Mouse (Mus musculus) lung, embryonic 16.5 days (tissue): ENCODE measurements around the gene Macrod1. TPM values are rescaled to one million over a fixed set of nuclear protein-coding genes. Genes with fewer than 3 reads are reported as not detected.

Experiments used
- ATAC-seq: fragments of 200-750 bp; cut with Nextera tagmentation; 2 replicates; pipeline ENCODE4 v1.8.0; 2017; ENCODE audit warnings: low read depth, mild to moderate bottlenecking, moderate library complexity
- H3K27ac ChIP-seq: fragments of 300-500 bp; sonication (generic); 2 replicates; pipeline ENCODE4 v1.5.1; 2014; ENCODE audit warnings: mild to moderate bottlenecking, control low read depth, low read length
- H3K27me3 ChIP-seq: fragments of 300-500 bp; sonication (generic); 2 replicates; pipeline ENCODE4 v1.6.1; 2014; ENCODE audit warnings: low read depth, low read length, mixed read lengths; ENCODE audit not compliant: control insufficient read depth, insufficient read depth
- H3K36me3 ChIP-seq: fragments of 300-500 bp; sonication (generic); 2 replicates; pipeline ENCODE4 v1.6.1; 2014; ENCODE audit warnings: low read length; ENCODE audit not compliant: control insufficient read depth, insufficient read depth
- H3K4me1 ChIP-seq: fragments of 300-500 bp; sonication (generic); replicated peaks from 2 replicates; pipeline ENCODE4 v1.6.1; 2014; ENCODE audit warnings: low read length, mixed read lengths; ENCODE audit not compliant: control insufficient read depth, insufficient read depth
- H3K4me2 ChIP-seq: fragments of 300-500 bp; sonication (generic); 2 replicates; pipeline ENCODE4 v1.6.1; 2014; ENCODE audit warnings: low read depth, low read length, control low read depth
- H3K4me3 ChIP-seq: fragments of 300-500 bp; sonication (generic); 2 replicates; pipeline ENCODE4 v1.5.1; 2014; ENCODE audit warnings: mild to moderate bottlenecking, low read length, control low read depth
- H3K9ac ChIP-seq: fragments of 300-500 bp; sonication (generic); 2 replicates; pipeline ENCODE4 v1.6.1; 2014; ENCODE audit warnings: low read length, control low read depth
- H3K9me3 ChIP-seq: fragments of 300-500 bp; sonication (generic); 2 replicates; pipeline ENCODE4 v1.6.1; 2016; ENCODE audit warnings: low read length; ENCODE audit not compliant: control insufficient read depth
- WGBS: fragments of 180-500 bp; shearing (Covaris S2); extraction: QIAGEN DNeasy Blood & Tissue Kit; methylation state at CpG from one replicate; pipeline ENCODE4 v1.1.7; 2014; 5-methylcytosine and 5-hydroxymethylcytosine counted together
- polyA plus RNA-seq: library from polyadenylated mRNA; unstranded; fragments of >200 nt; fragmentation: Nextera tagmentation; extraction: Ambion mirVana; gene quantifications from 2 replicates; pipeline ENCODE4 v1.2.1, GENCODE M21; 2015

Macrod1 gene
- polyA plus RNA-seq, 1 experiment from 2014 or later: 15.3 TPM

DNA sequence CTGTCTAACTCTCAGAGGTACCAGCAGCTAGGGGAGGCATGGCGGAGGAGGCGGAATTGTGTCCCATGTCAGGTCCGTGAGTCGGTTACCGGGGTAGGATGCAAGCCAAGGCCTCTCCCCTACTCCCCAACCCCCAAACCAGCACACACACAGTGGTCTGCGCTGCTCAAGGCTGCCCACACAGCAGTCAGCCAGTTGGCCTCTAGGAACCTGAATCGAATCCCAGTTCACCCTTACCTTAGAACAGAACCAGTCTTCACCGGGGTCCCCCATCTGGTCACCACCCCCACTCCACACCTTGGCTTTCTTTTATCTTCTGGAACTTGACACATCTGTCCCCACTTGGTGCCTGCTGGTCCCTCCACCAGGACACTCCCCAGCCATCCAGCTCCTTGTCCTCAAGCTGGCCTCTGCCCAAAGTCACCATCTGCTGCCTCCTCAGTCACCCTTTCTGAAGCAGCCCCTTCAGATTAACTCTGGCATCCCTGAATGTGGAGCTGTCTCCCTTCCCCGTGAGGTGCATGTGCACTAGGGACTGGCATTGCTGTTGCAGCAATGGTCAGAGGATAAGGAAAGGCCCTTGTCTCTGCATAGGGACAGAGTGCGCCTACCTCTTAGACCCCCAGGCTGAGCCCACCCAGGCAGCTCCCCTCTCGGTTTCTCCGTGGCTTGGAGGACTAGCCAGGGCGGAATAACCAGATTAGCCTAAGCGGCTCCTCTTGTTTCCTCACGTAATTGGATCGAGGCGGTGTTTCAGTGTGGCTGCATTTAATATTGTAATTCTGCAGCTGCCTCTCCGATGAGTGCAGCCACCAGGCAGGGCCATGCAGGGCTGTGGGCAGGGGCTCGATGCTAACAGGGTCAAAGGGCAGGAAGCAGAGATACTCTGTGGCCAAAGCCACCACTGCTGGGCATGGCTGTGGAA lies 72.2 kb downstream of the Macrod1 start:
- 67% methylated on average over 19 of the region's 19 CpGs for WGBS
- H3K4me3 ChIP-seq: no peak overlapping the region
- H3K36me3 ChIP-seq: no peaks in the 10 kb centered on the region
- peaks cover 4% of the 10 kb centered on the region; the same call in 1 of the 2 replicates for H3K27me3 ChIP-seq
- H3K4me2 ChIP-seq: no peak overlapping the region
- no peaks in the 10 kb centered on the region for H3K4me1 ChIP-seq
- H3K9me3 ChIP-seq: no peaks in the 10 kb centered on the region
- no peak overlapping the region for H3K27ac ChIP-seq
- ATAC-seq: no peak
- no peak overlapping the region for H3K9ac ChIP-seq

DNA sequence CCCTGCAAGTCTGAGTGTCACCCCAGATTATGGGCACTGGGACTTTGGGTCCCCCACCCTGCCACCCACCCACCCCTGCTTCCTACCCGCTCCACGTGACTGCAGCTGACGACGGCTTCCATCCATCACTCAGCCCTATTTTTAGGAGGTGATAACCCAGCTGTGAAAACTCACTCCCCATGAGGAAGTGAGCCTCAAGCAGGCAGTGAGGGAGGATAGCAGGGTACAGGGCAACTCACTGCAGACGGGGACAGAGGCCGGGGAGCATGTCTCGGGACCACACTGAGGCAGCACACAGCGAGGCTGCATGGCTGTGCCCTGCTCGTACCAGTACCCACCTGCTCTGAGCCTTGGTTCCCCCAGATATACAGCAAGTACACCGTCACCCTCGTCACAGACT lies 73.7 kb downstream of the Macrod1 start:
- 54% methylated on average over 11 of the region's 11 CpGs for WGBS
- Histone ChIP-seq H3K9ac (no peak overlapping the region), H3K9me3 (no peaks in the 10 kb centered on the region), H3K36me3 (no peaks in the 10 kb centered on the region), H3K27ac (no peak overlapping the region), H3K4me3 (no peak overlapping the region), H3K4me1 (peaks cover 12% of the 10 kb centered on the region), H3K27me3 (peaks cover 2% of the 10 kb centered on the region; the same call in 1 of the 2 replicates), H3K4me2 (no peak overlapping the region)
- ATAC-seq: no peak

DNA sequence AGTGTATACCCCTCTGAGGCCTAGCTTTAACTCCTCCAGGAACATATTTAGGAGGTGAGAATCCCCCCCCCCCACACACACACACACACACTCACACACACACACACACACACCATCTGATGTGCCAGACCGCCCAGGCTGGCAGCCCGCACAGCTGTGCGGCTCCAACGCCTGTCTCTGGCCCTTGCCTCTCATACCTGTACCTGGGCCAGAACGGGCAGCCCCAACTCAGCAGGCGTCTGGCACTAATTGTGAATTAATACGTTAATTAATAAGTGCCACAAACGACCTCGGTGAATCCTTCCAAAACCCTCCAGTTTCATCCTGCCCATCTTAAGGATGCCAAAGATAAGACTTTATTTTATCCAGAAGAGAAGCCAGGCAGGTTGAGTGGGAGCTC lies 76.8 kb downstream of the Macrod1 start:
- Histone ChIP-seq H3K36me3 (no peaks in the 10 kb centered on the region), H3K4me2 (no peak overlapping the region), H3K27me3 (peaks cover 3% of the 10 kb centered on the region; the same call in 1 of the 2 replicates), H3K27ac (no peak overlapping the region), H3K4me3 (no peak overlapping the region), H3K9ac (no peak overlapping the region), H3K4me1 (peaks cover 24% of the 10 kb centered on the region), H3K9me3 (no peaks in the 10 kb centered on the region)
- 87% methylated on average over 9 of the region's 9 CpGs for WGBS
- no peak for ATAC-seq

DNA sequence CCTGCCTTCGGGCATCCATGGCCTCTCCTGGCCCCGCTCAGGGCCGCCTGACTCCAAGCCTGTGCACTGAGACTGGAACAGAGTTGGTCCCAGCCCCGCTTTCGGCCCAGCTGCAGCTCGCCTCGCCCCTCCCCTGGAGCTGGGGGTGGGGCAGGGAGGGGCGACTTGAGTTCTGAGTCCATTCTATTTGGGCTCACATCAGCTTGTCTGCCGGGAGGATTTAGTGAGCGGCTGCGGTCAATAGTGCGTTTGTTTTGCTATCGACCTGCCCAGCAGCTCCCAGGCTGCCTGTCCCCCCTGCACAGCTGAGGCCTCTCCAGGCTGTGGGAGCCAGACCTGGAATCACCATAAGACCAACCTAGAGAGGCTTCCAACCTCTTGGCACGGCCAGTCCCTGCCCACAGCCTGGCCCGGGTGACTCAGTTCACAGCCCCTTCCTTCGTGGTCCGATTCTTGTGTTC lies 78.1 kb downstream of the Macrod1 start:
- Histone ChIP-seq H3K4me2 (no peak overlapping the region), H3K4me1 (peaks cover 24% of the 10 kb centered on the region), H3K36me3 (no peaks in the 10 kb centered on the region), H3K9me3 (no peaks in the 10 kb centered on the region), H3K4me3 (no peak overlapping the region), H3K27ac (no peak overlapping the region), H3K9ac (no peak overlapping the region), H3K27me3 (peaks cover 3% of the 10 kb centered on the region; the same call in 1 of the 2 replicates)
- no peak for ATAC-seq
- 22% methylated on average over 17 of the region's 17 CpGs for WGBS

DNA sequence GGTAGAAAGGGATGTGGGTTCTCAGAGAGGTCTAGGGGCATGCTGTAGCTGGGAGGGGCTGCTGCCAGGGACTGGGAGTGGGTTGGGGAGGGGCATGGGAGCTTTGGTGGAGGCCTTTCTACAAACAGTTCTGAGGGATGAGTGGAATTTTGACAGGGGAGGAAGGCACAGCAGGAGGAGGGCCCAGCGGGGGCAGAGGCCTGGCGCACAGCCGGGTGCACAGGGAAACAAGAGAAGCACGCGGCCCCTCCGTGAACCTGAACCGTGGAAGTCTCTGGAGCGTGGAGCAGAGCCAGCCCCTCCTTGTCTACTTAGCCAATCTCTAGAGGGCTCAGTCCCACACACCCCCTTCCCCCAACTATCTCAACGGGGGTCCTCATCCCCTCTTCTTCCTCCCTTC lies 78.9 kb downstream of the Macrod1 start:
- 11% methylated on average over 9 of the region's 9 CpGs for WGBS
- peaks cover 27% of the 10 kb centered on the region for H3K4me1 ChIP-seq
- H3K27me3 ChIP-seq: peaks cover 3% of the 10 kb centered on the region; the same call in 1 of the 2 replicates
- H3K9ac ChIP-seq: no peak overlapping the region
- H3K36me3 ChIP-seq: no peaks in the 10 kb centered on the region
- H3K27ac ChIP-seq: no peak overlapping the region
- no peak overlapping the region for H3K4me2 ChIP-seq
- no peaks in the 10 kb centered on the region for H3K9me3 ChIP-seq
- ATAC-seq: peak; percentile 55
- H3K4me3 ChIP-seq: no peak overlapping the region

DNA sequence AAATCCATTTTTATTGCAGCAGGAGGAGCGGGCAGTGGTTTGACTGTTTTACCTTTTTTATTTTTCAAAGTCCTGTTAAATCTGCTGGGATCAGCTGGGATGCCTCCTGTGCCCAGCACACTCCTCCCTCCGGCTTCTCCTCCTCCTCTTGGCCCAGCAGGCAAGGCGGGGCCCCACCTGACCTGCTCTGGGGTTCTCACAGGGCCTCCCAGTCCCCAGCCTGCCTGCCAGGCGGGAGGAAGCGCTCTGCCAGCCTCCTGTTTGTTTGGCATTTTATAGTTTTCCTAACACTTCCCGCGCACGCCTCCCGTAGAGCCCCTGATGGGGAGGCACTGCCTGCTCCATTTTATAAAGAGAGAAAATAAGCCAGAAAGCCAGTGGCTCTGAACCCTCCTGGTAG lies 79.4 kb downstream of the Macrod1 start:
- no peak overlapping the region for H3K4me2 ChIP-seq
- no peaks in the 10 kb centered on the region for H3K36me3 ChIP-seq
- H3K4me1 ChIP-seq: peaks cover 27% of the 10 kb centered on the region
- no peak overlapping the region for H3K9ac ChIP-seq
- H3K27ac ChIP-seq: no peak overlapping the region
- no peaks in the 10 kb centered on the region for H3K9me3 ChIP-seq
- peak; percentile 69; the same call in 1 of the 2 replicates for ATAC-seq
- peaks cover 3% of the 10 kb centered on the region; the same call in 1 of the 2 replicates for H3K27me3 ChIP-seq
- no peak overlapping the region for H3K4me3 ChIP-seq
- WGBS: 20% methylated on average over 8 of the region's 9 CpGs

DNA sequence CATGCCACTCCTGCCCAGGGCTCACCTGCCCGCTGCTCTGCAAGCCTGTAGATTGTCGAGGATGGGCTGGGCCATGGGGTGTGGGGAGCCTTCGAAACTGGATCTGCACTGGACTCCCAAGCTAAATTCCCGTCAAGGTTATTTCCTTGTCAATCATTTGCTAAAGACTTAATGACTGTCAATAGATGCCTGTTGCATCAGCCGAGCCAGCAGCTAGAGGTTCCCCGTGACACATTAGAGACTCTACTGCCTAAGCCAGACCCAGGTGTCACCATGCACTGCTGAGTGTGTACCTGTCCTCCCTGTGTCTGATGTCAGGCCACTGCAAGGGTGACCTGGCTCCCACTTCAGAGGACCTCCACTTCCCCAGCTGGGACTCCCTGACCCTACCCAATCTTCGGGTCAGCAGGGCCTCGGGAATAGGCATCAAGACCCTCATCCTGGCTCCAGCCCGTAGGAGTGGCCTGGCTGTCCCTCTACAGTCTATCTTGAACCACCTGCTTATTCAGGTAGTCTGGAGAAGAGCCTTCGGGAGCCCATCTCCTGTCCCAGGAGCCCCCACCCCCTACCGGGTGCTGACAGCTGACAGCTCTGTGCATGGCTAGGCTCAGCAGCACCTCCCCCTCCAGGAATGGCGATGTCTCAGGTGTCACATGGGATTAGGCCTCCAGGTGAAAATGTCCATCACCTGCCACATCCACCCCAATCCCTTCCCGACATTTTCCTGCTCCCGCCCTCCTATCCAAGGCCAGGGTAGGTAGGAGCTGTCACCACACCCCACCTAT lies 80.3 kb downstream of the Macrod1 start:
- Histone ChIP-seq H3K4me2 (no peak overlapping the region), H3K9me3 (no peaks in the 10 kb centered on the region), H3K27me3 (peaks cover 3% of the 10 kb centered on the region; the same call in 1 of the 2 replicates), H3K36me3 (no peaks in the 10 kb centered on the region), H3K4me3 (no peak overlapping the region), H3K9ac (no peak overlapping the region), H3K27ac (no peak overlapping the region), H3K4me1 (peaks cover 27% of the 10 kb centered on the region)
- ATAC-seq: no peak
- WGBS: 40% methylated on average over 14 of the region's 14 CpGs

DNA sequence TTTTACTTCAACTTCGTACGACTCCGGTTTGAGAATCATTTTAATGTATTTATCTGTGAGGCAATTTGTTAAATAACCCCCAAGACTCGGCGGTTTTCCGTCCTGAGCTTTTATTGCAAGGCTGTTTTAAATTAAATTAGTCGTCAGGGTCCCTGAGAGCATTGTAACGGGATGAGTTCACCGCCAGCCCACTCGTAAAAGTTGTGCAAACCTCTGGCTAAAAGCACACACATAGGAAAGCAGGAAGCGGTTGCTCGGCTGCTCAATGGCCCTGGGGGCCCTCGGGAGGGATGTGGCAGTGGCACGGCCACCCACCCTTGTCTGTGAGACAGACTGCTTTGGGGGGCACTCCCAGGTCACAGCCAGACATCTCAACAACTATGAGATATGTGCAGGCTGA lies 81.7 kb downstream of the Macrod1 start:
- no peak for ATAC-seq
- no peaks in the 10 kb centered on the region for H3K36me3 ChIP-seq
- H3K9me3 ChIP-seq: no peaks in the 10 kb centered on the region
- no peak overlapping the region for H3K9ac ChIP-seq
- no peak overlapping the region for H3K4me3 ChIP-seq
- 56% methylated on average over 14 of the region's 14 CpGs for WGBS
- H3K27me3 ChIP-seq: peaks cover 3% of the 10 kb centered on the region; the same call in 1 of the 2 replicates
- no peak overlapping the region for H3K4me2 ChIP-seq
- H3K27ac ChIP-seq: no peak overlapping the region
- peaks cover 35% of the 10 kb centered on the region for H3K4me1 ChIP-seq

DNA sequence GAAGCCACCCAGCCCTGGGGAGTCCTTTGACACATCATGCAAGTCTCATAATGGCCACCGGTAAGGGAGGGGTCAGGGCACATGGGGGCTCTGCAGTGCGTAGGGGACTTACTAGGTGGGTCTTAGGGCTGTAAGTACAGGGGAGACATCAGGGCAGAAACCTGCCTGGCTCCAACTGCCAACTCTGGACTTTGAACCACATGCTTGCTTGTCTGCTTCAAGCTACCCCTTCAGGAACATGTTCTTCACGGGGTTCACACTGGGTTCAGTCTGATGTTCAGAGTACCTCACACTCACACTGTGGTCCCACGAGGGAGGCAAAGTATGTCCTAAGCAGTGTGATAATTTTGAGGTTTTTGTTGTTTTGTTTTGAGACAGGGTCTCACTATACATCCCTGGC lies 82.7 kb downstream of the Macrod1 start:
- no peak overlapping the region for H3K4me3 ChIP-seq
- no peak for ATAC-seq
- no peak overlapping the region for H3K9ac ChIP-seq
- H3K9me3 ChIP-seq: no peaks in the 10 kb centered on the region
- 71% methylated on average over 4 of the region's 4 CpGs for WGBS
- no peak overlapping the region for H3K27ac ChIP-seq
- H3K27me3 ChIP-seq: peaks cover 3% of the 10 kb centered on the region; the same call in 1 of the 2 replicates
- no peaks in the 10 kb centered on the region for H3K36me3 ChIP-seq
- no peak overlapping the region for H3K4me2 ChIP-seq
- peaks cover 38% of the 10 kb centered on the region for H3K4me1 ChIP-seq
